Mouse (Mus musculus): Measurements from ENCODE around the gene Hist1h2ae.
"Not testable (repeated sequence)": the region's sequence is repeated elsewhere in the genome, so short reads cannot be mapped to it uniquely, and the experiment has no call there.

The Hist1h2ae gene

DNA sequence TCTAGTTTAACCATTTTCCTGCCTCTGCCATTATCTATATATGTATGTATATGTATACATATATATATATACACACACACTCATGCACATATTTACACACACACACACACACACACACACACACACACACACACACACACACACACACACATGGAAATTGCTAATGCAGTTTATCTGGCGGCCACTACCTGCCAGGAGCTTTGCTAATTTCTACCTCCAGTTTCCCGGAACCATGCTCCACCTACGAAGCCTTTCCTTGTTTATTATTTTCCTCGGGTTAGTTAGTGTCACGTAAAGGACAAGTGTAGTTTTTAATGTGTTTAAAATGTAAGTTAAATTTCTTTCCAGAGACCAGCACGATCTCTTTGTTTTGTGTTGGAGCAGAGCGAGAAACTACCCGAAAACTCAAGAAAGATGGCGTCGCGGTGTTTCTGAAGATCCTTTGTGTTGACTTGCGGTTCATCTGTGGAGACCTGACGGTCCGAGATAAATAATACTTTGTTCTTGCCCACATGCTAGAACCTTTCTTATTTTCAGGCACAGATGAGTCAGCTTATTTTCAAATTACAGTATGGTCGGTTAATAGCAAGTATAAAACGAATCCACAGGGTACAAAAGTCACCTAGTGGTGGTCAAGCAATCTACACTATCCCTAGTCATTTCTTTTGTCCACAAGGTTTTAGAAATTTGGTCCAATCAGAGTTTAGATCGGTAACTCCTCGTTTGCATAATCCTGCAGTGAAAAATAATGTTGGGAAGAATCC lies 8.1 kb downstream of the Hist1h2ae start:
- DNase-seq (ENCODE audit: extremely low spot score) = peak; percentile 75

DNA sequence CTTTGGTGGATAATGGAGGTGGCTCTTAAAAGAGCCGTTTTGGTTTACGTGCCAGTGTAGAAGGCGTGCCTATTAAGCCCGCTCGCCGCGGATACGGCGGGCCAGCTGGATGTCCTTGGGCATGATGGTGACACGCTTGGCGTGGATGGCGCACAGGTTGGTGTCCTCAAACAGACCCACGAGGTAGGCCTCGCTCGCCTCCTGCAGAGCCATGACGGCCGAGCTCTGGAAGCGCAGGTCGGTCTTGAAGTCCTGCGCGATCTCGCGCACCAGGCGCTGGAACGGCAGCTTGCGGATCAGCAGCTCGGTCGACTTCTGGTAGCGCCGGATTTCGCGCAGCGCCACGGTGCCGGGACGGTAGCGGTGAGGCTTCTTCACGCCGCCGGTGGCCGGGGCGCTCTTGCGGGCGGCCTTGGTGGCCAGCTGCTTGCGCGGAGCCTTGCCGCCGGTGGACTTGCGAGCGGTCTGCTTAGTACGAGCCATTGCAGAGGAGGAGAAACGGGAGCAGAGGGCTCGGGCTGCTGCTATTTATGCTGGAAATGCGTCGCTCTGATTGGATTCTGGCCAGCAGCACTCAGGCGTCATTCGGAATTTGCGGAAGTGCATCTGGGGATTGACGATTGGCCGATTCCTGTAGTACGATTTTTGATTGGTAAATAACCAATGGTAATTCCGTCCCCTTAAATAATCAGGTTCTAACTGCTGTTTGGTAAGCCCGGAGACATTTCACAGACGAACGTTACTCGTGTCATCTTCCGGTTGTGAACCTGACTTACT lies 8.9 kb downstream of the Hist1h2ae start, which contains the start of gene Hist1h3e:
Hist1h3e (minus strand) TSS at position 487 of the 777 bp plus-strand sequence.
- peak; percentile 98 for DNase-seq (ENCODE audit: extremely low spot score)

DNA sequence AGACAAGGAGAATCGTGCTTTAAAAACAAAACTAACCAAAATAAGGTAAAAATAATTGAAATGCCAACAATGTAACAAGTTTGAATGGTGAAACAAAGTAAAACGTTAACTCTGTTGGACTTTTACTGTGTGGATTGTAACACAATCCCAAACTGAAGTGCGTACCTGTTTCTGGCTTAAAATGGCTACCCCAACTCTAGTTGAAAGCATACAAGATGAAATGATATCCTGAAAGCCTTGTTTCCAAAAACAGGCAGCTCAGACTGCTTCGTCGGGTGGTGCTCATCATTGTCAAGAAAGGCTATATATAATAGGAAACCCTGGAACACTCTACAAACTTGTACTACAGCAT lies 9.5 kb downstream of the Hist1h2ae start:
- DNase-seq (ENCODE audit: extremely low spot score) = not testable (repeated sequence)

DNA sequence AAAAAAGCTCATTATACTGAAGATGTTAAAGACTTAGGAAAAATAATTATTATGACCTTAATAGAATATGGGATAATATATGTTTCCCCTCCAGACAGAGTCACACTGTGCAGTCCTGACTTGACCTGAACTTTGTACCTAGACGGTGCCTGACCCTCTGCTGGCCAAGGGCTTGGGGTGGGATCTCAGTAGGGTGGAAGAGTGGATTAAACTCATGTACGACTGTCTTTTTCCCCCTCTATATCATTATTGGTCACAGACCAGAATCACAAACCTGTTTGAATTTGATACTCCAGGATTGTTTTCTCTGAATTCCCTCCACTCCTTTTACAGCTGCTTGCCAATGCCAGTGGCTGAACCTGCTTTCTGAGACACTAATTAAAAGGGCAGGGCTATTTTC lies 10.3 kb downstream of the Hist1h2ae start:
- DNase-seq (ENCODE audit: extremely low spot score) = not testable (repeated sequence)

DNA sequence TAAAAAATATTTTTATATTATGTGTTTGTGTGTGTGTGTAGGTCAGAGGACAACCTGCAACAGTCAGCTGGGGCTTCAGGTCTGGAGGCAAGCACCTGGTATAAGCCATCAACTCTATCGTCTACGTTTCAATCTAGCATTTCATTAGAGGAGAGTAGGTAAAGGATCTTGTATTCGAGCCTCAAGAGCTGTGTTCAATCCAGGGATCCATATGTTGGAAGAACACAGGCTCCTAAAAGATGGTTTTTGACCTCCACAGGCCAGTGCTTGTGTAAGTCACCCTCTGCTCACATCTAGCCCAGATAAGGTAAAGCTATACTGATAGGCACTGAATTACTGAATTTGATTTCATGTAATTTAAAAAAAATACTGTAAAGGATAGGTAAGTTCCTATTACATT lies 14.1 kb downstream of the Hist1h2ae start:
- DNase-seq (ENCODE audit: extremely low spot score) = no peak

DNA sequence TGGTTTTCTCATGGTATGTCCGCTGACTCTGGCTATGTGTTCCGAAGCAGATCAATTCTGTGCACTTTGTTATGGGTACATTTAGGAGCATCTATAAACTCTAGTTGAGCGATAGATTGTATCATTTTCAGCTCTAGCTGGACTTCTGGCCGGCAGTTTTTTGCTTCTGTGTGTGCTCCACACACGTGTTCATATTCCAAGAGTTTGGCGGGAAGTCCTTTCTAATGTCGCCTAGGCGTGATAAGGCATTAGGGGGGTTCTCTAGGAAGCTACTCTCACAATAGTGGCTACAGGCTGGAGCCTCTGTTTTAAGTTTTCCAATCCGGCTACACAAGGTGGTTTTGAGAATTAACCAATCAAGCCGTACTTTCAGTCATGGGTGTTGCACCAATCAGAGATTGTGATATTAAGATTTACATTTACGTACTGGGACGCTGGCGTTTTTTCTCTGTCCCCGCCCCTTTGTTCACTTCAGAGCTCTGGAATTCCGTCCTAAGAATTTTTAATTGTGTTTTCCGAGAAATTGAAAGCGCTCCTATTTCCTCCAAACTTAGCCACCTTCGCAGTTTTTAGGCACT lies 15.1 kb downstream of the Hist1h2ae start:
- peak; percentile 92 for DNase-seq (ENCODE audit: extremely low spot score)

DNA sequence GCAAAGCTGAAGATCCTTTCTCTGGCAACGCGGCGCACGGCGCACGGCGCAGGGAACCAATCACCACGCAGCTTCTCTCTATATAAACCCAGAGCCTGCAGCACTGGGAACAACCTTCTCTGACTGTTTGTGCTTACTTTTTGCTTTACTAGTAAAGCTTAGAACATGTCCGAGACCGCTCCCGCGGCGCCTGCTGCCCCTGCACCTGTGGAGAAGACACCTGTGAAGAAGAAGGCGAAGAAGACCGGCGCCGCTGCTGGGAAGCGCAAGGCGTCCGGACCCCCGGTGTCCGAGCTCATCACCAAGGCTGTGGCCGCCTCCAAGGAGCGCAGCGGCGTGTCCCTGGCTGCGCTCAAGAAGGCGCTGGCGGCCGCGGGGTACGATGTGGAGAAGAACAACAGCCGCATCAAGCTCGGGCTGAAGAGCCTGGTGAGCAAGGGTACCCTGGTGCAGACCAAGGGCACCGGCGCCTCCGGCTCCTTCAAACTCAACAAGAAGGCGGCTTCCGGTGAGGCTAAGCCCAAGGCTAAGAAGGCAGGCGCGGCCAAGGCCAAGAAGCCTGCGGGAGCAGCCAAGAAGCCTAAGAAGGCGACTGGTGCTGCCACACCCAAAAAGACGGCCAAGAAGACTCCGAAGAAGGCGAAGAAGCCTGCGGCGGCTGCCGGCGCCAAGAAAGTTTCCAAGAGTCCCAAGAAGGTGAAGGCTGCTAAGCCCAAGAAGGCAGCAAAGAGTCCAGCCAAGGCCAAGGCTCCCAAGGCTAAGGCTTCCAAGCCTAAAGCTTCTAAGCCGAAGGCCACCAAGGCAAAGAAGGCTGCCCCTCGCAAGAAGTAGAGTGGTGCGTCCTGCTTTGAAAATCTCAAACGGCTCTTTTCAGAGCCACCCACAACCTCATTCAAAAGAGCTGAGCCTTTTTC lies 15.8 kb downstream of the Hist1h2ae start:
- peak; percentile 96 for DNase-seq (ENCODE audit: extremely low spot score)

DNA sequence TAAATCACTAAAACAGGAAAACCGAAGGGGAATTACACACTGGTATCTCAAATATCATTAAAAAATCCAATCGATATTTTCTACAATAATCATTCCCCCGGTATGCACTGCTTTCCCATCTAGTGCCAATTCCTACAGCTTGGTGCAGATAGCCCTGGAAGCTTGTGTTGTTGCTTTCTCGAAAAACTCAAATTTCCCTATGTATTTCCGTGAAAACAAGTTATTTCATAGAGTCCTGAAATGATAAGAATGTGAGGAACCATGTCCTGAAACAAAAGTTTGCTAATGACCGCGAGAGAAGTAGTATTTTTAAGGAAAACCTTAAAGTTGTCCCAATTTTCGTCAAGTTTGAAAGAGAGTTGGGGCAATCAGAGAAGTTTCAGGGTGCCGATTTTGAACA lies 16.6 kb downstream of the Hist1h2ae start:
- no peak for DNase-seq (ENCODE audit: extremely low spot score)

DNA sequence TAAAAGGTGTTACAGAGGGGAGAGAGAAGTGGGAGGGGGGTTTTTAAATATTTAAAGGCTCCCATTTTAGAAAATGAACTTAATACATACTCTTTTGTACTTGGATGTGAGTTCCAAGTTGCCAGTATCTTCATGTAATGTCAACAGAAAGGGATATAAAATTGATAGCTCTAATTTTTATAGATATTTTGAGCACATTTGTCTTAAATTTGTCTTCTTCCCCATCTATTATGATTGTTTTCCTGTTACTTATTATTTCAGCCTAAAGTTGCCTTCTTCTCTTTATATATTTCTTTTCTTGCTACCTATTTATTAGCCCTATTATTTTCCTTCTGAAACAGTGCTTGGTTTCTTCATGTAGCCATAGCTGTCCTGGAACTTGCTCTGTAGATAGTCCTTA lies 18.1 kb downstream of the Hist1h2ae start, which contains the start of gene Hist1h1d:
Hist1h1d (plus strand) TSS at position 301 of the 400 bp plus-strand sequence.
- DNase-seq (ENCODE audit: extremely low spot score) = no peak

DNA sequence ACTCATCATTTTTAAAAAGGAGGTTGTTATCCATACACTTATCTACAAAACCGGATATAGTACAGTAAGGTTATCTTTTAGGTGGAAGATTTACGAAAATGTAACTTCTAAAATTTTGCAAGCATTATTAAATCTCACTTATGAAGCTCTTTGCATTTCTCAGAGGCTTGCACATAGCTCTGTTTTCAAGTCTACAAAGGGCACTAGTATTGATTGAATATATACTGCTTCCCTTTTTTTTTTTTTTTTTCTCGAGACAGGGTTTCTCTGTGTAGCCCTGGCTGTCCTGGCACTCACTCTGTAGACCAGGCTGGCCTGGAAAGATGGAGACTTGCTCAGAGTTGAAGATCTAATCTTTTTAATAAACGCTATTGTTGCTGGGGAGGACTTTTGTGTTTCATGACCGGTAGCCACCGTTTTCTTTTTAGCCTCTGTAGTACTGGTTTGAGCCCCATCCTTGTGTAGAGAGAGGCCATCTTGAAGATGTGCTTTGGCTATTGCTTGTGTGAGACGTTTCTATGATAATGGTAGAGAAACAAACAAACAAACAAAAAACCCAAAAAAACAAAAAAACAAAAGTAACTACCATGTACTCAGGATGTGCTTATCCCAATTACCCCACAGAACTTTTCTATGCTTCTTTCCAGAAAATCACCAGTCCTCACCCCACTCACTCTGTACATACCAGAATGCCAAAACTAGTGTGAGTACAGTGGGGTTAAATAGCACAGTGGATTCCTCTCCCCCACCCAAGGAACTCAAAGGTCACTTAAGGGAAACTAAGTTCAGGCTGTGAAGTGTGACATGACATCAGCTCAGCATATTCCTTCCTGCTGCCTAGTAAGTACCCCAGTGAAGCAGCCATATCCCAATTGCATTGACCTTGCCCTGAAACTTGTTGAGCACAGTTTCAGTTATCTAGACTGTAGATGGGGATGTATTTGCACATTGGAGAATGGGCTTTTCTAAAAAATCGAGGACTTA lies 18.8 kb downstream of the Hist1h2ae start:
- no peak for DNase-seq (ENCODE audit: extremely low spot score)

DNA sequence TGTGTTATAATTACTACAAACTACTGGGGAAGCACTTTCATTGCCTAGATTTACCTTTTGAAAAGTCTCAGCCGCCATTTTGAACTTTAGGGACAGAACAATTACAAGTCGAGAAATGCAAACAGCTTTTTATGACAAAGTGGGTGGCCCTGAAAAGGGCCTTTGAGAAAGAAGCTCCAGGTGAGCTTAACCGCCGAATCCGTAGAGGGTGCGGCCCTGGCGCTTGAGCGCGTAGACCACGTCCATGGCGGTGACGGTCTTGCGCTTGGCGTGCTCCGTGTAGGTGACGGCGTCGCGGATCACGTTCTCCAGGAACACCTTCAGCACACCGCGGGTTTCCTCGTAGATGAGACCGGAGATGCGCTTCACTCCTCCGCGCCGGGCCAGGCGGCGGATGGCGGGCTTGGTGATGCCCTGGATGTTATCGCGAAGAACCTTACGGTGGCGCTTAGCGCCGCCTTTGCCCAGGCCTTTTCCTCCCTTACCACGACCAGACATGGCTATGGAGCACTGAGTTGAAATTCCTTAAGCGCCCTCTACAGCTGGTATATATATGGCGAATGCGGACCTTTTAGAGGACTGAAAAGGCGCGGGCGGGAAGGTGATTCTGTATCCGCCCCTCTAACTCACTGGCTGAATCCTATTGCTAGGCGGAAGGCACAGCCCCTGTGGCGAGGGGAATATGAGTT lies 19.7 kb downstream of the Hist1h2ae start, which contains the start of gene Hist1h4f:
Hist1h4f (minus strand) TSS at position 503 of the 689 bp plus-strand sequence.
- DNase-seq (ENCODE audit: extremely low spot score) = peak; percentile 97

DNA sequence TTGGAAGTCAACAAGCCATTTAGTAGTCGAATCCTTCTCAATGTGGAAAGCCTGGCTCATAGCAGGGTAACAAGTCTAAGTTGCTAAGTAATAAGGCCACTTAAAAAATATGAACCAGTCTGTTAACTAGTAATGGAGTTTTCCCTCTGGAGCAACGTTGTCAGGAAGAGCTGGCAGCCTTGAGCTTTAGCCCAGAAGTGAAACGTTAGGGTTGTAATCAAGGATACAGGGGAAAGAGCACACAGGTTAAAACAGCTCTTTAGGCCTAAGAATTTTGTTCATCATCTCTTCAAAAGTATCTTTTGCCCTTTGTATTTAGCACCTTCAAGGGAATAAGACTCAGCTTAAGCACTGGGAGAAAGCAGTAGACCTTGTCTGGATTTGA lies 20.3 kb downstream of the Hist1h2ae start:
- DNase-seq (ENCODE audit: extremely low spot score) = peak; percentile 76

DNA sequence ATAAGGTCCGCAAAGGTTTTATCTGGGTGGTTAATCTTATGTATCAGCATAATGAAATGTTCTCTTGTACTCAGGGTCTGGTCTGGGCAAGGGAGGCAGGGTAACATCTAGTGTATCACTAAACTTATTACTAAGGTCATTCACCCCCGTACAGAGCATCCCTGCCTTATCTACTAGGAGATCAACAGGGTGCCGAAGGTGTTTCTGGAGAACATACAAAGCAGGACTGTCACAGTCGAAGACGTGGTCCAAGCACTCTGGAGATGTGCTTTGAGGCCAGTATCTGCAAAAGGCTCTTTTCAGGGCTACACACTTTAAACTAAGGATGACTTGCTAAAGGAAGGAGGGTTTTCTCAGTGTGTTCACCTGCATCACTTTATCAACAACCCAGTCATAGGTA lies 24.3 kb downstream of the Hist1h2ae start:
- DNase-seq (ENCODE audit: extremely low spot score) = no peak

DNA sequence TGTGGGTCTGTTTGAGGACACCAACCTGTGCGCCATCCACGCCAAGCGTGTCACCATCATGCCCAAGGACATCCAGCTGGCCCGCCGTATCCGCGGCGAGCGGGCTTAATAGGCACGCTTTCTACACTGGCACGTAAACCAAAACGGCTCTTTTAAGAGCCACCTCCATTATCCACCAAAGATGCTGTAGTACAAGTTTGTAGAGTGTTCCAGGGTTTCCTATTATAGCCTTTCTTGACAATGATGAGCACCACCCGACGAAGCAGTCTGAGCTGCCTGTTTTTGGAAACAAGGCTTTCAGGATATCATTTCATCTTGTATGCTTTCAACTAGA lies 26.3 kb downstream of the Hist1h2ae start:
- not testable (repeated sequence) for DNase-seq (ENCODE audit: extremely low spot score)

DNA sequence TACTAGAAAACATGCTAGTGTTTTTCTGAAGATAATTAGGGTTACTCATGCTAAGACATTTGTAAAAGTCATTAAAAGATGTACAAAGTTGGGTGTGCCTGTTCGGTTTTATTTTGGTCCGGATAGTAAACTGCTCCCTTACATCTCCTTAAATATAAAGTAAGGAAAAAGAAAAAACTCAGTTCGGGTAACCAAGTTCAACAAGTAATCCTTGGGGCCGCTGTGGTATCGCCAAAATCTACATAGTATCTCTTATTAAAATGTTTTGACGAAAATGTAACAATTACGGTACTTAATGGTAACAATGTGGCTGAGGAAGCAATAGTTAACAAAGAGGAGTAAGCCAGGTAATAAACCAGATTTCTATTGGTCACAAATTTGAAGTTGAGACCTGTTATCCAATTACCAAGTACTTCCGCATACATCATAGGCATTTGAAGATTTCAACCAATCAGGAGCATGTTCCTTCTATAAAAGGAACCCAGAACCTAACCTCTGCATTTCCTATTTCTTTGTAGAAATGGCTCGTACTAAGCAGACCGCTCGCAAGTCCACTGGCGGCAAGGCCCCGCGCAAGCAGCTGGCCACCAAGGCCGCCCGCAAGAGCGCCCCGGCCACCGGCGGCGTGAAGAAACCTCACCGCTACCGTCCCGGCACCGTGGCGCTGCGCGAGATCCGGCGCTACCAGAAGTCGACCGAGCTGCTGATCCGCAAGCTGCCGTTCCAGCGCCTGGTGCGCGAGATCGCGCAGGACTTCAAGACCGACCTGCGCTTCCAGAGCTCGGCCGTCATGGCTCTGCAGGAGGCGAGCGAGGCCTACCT lies 26.8 kb downstream of the Hist1h2ae start, which contains the start of gene Hist1h3f:
Hist1h3f (plus strand) TSS at position 88 of the 822 bp plus-strand sequence.
- DNase-seq (ENCODE audit: extremely low spot score) = peak; percentile 91

DNA sequence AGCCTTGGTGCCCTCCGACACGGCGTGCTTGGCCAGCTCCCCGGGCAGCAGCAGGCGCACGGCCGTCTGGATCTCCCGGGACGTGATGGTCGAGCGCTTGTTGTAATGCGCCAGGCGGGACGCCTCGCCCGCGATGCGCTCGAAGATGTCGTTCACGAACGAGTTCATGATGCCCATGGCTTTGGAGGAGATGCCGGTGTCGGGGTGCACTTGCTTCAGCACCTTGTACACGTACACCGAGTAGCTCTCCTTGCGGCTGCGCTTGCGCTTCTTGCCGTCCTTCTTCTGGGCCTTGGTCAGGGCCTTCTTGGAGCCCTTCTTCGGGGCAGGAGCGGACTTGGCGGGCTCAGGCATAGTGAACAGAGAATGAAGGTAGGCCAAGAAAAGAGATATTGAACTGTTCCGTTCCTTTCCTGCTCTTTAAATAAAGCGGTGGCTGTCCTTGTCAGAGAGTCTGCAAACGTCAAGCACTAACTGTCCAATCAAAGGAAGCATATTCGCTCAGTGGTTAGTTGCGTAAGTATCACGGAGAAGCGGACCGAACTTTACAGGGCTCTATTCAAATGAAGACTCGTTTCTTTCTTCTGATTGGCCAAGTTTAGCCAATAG lies 27.9 kb downstream of the Hist1h2ae start, which contains the start of gene Hist1h2bh:
Hist1h2bh (minus strand) TSS at position 394 of the 609 bp plus-strand sequence.
- peak; percentile 91 for DNase-seq (ENCODE audit: extremely low spot score)

DNA sequence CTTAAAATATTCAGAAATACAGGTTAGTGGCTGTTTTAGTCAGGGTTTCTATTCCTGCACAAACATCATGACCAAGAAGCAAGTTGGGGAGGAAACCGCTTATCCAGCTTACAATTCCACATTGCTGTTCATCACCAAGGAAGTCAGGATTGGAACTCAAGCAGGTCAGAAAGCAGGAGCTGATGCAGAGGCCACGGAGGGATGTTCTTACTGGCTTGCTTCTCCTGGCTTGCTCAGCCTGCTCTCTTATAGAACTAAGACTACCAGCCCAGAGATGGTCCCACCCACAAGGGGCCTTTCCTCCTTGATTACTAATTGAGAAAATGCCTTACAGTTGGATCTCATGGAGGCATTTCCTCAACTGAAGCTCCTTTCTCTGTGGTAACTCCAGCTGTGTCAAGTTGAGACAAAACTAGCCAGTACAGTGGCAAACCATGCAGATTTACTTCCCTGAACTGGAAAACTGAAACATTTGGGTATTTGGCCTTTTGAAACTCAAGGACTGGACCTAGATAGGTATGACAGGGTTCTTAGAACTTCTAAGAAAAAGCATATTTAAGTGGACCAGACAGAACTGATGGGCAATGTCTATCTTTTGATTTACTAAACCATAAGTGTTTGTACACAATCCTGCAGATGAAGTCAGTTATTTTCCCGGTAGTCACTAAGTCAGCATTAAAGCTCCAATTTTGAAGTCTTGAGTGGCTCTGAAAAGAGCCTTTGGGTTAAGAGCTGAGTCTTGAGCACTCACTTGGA lies 28.6 kb downstream of the Hist1h2ae start:
- DNase-seq (ENCODE audit: extremely low spot score) = not testable (repeated sequence)
